Mouse (Mus musculus): ENCODE measurements around the gene Csnk1g1. TPM values are rescaled to one million over a fixed set of nuclear protein-coding genes. Genes with fewer than 3 reads are reported as not detected.

The Csnk1g1 gene
- 66.4 TPM for polyA plus RNA-seq (2014; fragmentation: Illumina TruSeq; extraction: RNeasy Lipid Tissue Mini Kit (QIAGEN cat#74804); ENCODE audit: low read depth, low replicate concordance)

DNA sequence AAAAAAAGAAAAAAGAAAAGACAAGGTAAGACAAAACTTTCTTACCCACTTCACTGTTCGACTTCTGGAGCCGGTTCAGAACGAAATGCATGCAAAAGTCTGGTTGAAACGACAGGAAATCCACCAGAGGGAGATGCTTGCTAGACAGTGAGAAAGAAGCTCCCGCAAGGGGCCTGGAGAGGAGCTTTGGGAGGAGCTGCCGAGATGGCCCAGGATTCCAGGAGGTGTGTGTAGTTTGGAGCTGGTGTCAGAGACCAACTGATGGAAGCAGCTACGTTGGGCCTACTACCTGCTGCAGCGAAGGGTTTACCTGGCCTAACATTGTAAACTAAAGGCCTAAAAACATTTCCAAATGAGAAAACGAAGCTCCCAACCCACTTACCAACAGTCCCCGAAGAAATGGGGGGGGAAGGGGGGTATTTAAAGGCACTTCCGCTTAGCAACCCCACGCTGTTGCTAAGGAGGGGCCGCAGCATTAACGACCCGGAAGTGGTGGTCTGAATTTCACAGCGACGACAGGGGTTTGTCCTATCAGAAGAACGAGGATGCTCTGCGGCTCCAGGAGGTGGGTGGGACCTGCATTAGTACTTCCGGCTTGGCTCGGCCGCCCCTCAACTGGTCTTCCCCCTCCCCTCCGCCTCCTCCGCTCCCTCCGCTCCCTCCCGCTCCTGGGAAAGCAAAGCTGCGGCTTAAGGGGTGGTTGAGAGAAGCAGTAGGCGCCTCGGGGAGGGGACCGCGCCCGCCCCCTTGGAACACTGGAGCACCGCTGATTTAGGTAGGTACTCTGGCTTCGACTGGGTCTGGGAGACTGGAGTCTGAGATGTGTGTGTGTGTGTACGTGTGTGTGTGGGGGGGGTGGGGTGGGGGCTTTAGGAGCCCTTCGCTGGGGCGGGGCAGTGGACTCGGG is at the start of gene Csnk1g1, which contains the start of gene Trip4:
Gene Csnk1g1, plus strand, starts transcription at position 531 of the 907 bp plus-strand sequence.
Gene Trip4, minus strand, starts transcription at position 401 of the 907 bp plus-strand sequence.

DNA sequence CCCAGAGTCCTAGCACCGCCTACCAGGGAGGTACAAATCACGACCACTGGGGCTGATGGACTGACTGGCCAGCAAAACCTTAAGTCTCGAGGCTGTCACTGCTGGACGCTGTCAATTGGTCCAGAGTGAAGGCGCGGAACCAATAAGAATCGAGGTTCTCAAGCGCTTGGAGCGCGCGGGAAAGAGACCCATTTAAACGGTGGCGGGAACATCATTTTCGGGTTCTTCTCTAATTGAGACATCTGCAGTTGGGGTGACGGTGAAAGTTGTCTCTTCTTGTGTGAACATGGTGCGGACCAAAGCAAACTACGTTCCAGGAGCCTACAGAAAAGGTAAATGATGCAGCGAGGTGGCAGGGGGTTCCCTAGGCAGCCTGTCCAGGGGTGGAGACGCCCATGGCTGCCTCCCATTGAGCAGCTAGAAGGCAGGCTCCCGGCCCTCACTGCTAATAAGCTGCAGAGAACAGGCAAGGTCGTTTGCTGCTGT is 18.5 kb upstream of the Csnk1g1 start, which contains the start of gene Pclaf:
Gene Pclaf, plus strand, starts transcription at position 95 of the 486 bp plus-strand sequence.

DNA sequence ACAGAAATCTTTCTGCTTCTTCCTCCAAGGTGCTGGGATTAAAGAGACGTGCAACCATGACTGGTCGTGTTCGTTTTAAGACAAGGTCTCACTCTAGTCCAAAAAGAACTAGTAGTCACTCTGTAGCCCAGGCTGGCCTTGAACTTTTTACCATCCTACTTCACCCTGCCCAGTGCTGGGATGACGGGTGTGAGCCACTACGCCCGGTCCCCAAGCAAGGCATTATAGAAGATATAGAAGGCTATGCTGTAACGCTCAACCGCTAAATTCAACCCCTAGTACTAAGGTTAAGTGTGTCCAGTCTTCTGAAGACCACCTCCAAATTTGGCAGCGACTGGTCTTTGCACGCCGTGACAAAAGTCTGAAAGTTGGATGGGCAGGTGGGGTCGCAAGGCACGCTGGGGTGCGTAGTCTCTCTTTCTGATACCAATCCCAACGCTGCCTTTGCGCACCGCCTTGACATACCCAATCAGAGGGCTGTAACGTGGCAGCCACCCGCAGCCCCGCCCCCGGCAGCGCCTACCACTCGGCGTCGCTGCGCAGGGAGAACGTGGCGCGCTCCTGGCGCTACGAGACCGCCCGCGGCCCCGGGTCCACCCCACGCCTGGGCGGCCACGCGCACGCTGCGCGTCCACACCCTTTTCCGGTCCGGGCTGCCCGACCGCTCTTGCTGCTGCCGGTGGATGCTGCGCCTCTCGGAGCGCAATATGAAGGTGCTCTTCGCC is 151.0 kb downstream of the Csnk1g1 start, which contains the start of gene Ppib:
Gene Ppib, plus strand, starts transcription at position 640 of the 725 bp plus-strand sequence.

DNA sequence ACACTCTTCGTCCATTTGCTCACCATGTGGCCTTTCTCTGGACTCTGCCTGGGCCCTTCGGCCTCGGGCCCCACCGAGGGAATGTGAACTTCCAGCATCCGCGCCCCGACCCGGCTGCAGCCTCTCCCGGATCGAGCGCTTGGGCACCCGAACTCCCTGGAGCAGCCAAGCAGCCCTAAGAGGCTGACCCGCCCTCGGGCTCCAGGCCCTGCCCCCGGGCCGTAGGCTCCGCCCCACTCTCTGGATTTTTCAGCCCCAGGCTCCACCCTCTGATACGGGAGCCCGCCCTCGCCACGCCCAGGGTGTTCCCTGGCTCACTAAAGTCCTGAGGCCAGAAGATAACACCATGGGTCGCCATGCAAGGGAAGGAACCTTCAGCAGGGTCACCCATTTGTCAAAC is 160.9 kb downstream of the Csnk1g1 start, which contains the start of gene Snx22:
Gene Snx22, minus strand, starts transcription at position 137 of the 400 bp plus-strand sequence.

Other genes starting within 250 kb of the Csnk1g1 start
- 75.1 TPM for gene Oaz2, start 240.9 kb upstream of the Csnk1g1 start, polyA plus RNA-seq (2014; fragmentation: Illumina TruSeq; extraction: RNeasy Lipid Tissue Mini Kit (QIAGEN cat#74804); ENCODE audit: low read depth, low replicate concordance)
- 11.2 TPM for gene Zfp609, start 81.4 kb upstream of the Csnk1g1 start, polyA plus RNA-seq (2014; fragmentation: Illumina TruSeq; extraction: RNeasy Lipid Tissue Mini Kit (QIAGEN cat#74804); ENCODE audit: low read depth, low replicate concordance)
- gene Pclaf, start 18.7 kb upstream of the Csnk1g1 start, polyA plus RNA-seq (2014; fragmentation: Illumina TruSeq; extraction: RNeasy Lipid Tissue Mini Kit (QIAGEN cat#74804); ENCODE audit: low read depth, low replicate concordance): 3.9 TPM
- 55.3 TPM for gene Trip4, start 130 bp upstream of the Csnk1g1 start, polyA plus RNA-seq (2014; fragmentation: Illumina TruSeq; extraction: RNeasy Lipid Tissue Mini Kit (QIAGEN cat#74804); ENCODE audit: low read depth, low replicate concordance)
- gene Ppib, start 151.3 kb downstream of the Csnk1g1 start, polyA plus RNA-seq (2014; fragmentation: Illumina TruSeq; extraction: RNeasy Lipid Tissue Mini Kit (QIAGEN cat#74804); ENCODE audit: low read depth, low replicate concordance): 35.5 TPM
- gene Snx22, start 160.8 kb downstream of the Csnk1g1 start, polyA plus RNA-seq (2014; fragmentation: Illumina TruSeq; extraction: RNeasy Lipid Tissue Mini Kit (QIAGEN cat#74804); ENCODE audit: low read depth, low replicate concordance): not detected
- 410 TPM for gene Snx1, start 217.7 kb downstream of the Csnk1g1 start, polyA plus RNA-seq (2014; fragmentation: Illumina TruSeq; extraction: RNeasy Lipid Tissue Mini Kit (QIAGEN cat#74804); ENCODE audit: low read depth, low replicate concordance)
- gene Ciao2a, start 217.7 kb downstream of the Csnk1g1 start, polyA plus RNA-seq (2014; fragmentation: Illumina TruSeq; extraction: RNeasy Lipid Tissue Mini Kit (QIAGEN cat#74804); ENCODE audit: low read depth, low replicate concordance): 53.5 TPM
- gene Dapk2, start 249.3 kb downstream of the Csnk1g1 start, polyA plus RNA-seq (2014; fragmentation: Illumina TruSeq; extraction: RNeasy Lipid Tissue Mini Kit (QIAGEN cat#74804); ENCODE audit: low read depth, low replicate concordance): 0.45 TPM

All from testis, adult 10 weeks (tissue).